Mouse (Mus musculus) forebrain, embryonic 12.5 days (tissue): Measurements from ENCODE around the gene 1110032A03Rik. TPM values are rescaled to one million over a fixed set of nuclear protein-coding genes. Genes with fewer than 3 reads are reported as not detected.

ENCODE experiments used
- ATAC-seq: fragments of 200-750 bp; cut with Nextera tagmentation; 2 replicates; pipeline ENCODE4 v1.8.0; 2017; ENCODE audit warnings: moderate TSS enrichment; ENCODE audit not compliant: low FRiP score
- H3K27ac ChIP-seq: fragments of 300-500 bp; sonication (generic); 2 replicates; pipeline ENCODE4 v1.5.1; 2016; ENCODE audit warnings: mild to moderate bottlenecking
- H3K27me3 ChIP-seq: fragments of 300-500 bp; sonication (generic); 2 replicates; pipeline ENCODE4 v1.6.1; 2016; ENCODE audit warnings: mild to moderate bottlenecking
- H3K36me3 ChIP-seq: fragments of 300-500 bp; sonication (generic); replicated peaks from 2 replicates; pipeline ENCODE4 v1.6.1; 2016; ENCODE audit warnings: mild to moderate bottlenecking
- H3K4me1 ChIP-seq: fragments of 300-500 bp; sonication (generic); 2 replicates; pipeline ENCODE4 v1.6.1; 2016
- H3K4me2 ChIP-seq: fragments of 300-500 bp; sonication (generic); 2 replicates; pipeline ENCODE4 v1.6.1; 2016; ENCODE audit warnings: mild to moderate bottlenecking, moderate library complexity
- H3K4me3 ChIP-seq: fragments of 300-500 bp; sonication (generic); replicated peaks from 2 replicates; pipeline ENCODE4 v1.5.1; 2016; ENCODE audit warnings: mild to moderate bottlenecking
- H3K9ac ChIP-seq: fragments of 300-500 bp; sonication (generic); 2 replicates; pipeline ENCODE4 v1.6.1; 2016; ENCODE audit warnings: mild to moderate bottlenecking
- H3K9me3 ChIP-seq: fragments of 300-500 bp; sonication (generic); 2 replicates; pipeline ENCODE4 v1.6.1; 2016
- WGBS: fragments of 180-500 bp; shearing (Covaris S2); methylation state at CpG from one replicate; pipeline ENCODE4 v1.1.7; 2016; 5-methylcytosine and 5-hydroxymethylcytosine counted together
- polyA plus RNA-seq: library from polyadenylated mRNA; unstranded; fragments of >200 nt; fragmentation: Nextera tagmentation; extraction: Ambion mirVana; gene quantifications from 2 replicates; pipeline ENCODE4 v1.2.1, GENCODE M21; 2016

The 1110032A03Rik gene
- polyA plus RNA-seq, 1 experiment from 2014 or later = 38.0 TPM

GRCm38 (mm10) chr9:50742744-50743143 lies 32.6 kb downstream of the 1110032A03Rik start:
- no peaks in the 10 kb centered on the region for H3K36me3 ChIP-seq
- H3K4me3 ChIP-seq = no peak overlapping the region
- H3K27ac ChIP-seq = no peak overlapping the region
- no peak for ATAC-seq
- H3K4me1 ChIP-seq = peaks cover 19% of the 10 kb centered on the region
- WGBS = 68% methylated on average over 2 of the region's 2 CpGs
- H3K9me3 ChIP-seq = no peaks in the 10 kb centered on the region
- H3K4me2 ChIP-seq = no peak overlapping the region
- peaks cover 21% of the 10 kb centered on the region for H3K27me3 ChIP-seq
- no peak overlapping the region for H3K9ac ChIP-seq

GRCm38 (mm10) chr9:50742261-50742660 lies 33.1 kb downstream of the 1110032A03Rik start:
- peaks cover 17% of the 10 kb centered on the region; the same call in 1 of the 2 replicates for H3K27me3 ChIP-seq
- 78% methylated on average over 3 of the region's 3 CpGs for WGBS

DNA sequence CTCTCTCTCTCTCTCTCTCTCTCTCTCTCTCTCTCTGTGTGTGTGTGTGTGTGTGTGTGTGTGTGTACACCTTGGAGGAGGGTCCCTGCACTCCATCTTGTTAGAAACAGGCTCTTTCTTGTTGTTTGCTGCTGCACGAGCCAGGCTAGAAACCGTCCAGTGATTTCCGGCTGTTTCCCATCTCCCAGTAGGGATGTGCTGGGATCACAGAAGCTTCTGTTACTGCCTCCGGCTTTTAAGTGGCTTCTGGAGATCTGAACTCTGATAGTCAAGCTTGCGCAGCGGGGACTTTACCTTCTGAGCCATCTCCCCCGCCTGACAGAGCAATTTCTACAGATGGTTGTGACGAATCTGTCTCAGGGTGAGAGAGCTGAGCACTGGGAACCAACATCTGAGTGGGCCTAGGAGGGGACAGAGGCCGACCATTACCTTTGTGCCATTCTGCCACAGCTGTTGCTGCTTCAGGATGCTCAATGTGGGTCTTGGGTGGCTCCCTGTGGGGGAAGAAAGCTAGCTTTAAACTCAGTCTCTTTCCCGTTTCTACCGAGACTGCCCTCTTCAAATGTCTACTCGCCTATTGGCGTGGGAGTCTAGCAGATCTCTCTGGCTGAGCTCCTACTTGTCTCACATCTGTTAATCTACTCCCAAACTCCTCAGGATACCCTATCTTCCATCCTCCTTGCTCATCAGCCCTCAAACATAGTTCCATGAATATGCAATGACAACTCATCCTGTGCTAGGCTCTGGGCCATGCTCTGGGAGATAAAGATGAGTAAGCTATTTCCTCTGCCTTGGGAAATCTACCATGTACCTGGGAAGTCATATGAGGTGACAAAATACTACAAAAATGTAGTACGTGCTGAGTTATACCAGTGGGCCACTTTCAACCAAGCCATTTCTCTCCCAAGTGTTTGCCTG lies 34.2 kb downstream of the 1110032A03Rik start:
- ATAC-seq = no peak
- Histone ChIP-seq H3K9me3 (no peaks in the 10 kb centered on the region), H3K4me3 (no peak overlapping the region), H3K9ac (no peak overlapping the region), H3K27ac (no peak overlapping the region), H3K36me3 (no peaks in the 10 kb centered on the region), H3K4me2 (no peak overlapping the region), H3K27me3 (peaks cover 7% of the 10 kb centered on the region; the same call in 1 of the 2 replicates), H3K4me1 (peaks cover 14% of the 10 kb centered on the region)
- WGBS = 90% methylated on average over 14 of the region's 14 CpGs

More at GRCm38 (mm10) chr9:50742261-50742660, 33.1 kb downstream of the 1110032A03Rik start:
- Histone ChIP-seq H3K4me2 (no peak overlapping the region), H3K4me3 (no peak overlapping the region), H3K9me3 (no peaks in the 10 kb centered on the region), H3K9ac (no peak overlapping the region), H3K4me1 (peaks cover 19% of the 10 kb centered on the region), H3K36me3 (no peaks in the 10 kb centered on the region), H3K27ac (no peak overlapping the region)
- ATAC-seq = no peak

GRCm38 (mm10) chr9:50738914-50739870 lies 36.1 kb downstream of the 1110032A03Rik start, which contains the start of gene Dixdc1:
TSS of gene Dixdc1 (minus strand) at chr9:50739517.
- Histone ChIP-seq H3K4me2 (peak within 1 kb of the TSS; percentile 59), H3K27ac (no peak within 1 kb of the TSS)
- ATAC-seq = peak; percentile 96

GRCm38 (mm10) chr9:50734989-50735388 lies 40.3 kb downstream of the 1110032A03Rik start:
- H3K36me3 ChIP-seq = no peaks in the 10 kb centered on the region
- ATAC-seq = no peak
- H3K27ac ChIP-seq = no peak overlapping the region
- no peak overlapping the region; the same call in 1 of the 2 replicates for H3K4me3 ChIP-seq
- H3K27me3 ChIP-seq = no peaks in the 10 kb centered on the region
- 8% methylated on average over 9 of the region's 9 CpGs for whole genome bisulfite sequencing
- H3K4me1 ChIP-seq = peaks cover 29% of the 10 kb centered on the region
- H3K9ac ChIP-seq = no peak overlapping the region
- H3K4me2 ChIP-seq = no peak overlapping the region
- H3K9me3 ChIP-seq = no peaks in the 10 kb centered on the region

More at GRCm38 (mm10) chr9:50738914-50739870, 36.1 kb downstream of the 1110032A03Rik start, which contains the start of gene Dixdc1:
- Histone ChIP-seq H3K9me3 (no peaks in the 10 kb centered on the region), H3K9ac (no peak within 1 kb of the TSS), H3K36me3 (no peaks in the 10 kb centered on the region), H3K4me1 (peaks cover 14% of the 10 kb centered on the region), H3K4me3 (peak within 1 kb of the TSS; percentile 34), H3K27me3 (no peaks in the 10 kb centered on the region)
- 14% methylated on average over 36 of the region's 36 CpGs for WGBS

DNA sequence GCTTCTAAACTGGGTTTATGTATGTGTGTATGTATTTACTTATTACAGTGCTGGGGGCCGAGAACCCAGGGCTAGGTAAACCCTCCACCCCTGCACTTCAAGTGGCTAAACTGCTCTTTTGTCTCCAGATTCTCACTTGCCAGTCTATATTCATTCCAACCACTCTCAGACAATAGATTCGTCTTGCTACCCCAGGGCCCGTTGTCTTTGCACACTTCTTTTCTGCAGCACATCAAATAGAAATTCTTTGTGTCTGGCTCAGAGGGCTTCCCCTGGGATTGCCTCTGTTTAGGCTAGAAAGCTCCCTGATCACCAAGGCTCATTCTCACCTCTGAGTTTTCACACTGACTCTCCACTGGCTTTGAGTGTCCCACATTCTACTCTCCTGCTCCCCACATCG lies 42.8 kb downstream of the 1110032A03Rik start:
- Histone ChIP-seq H3K4me2 (no peak overlapping the region), H3K4me1 (peaks cover 24% of the 10 kb centered on the region), H3K9me3 (no peaks in the 10 kb centered on the region), H3K4me3 (no peak overlapping the region), H3K36me3 (no peaks in the 10 kb centered on the region), H3K27me3 (peaks cover 5% of the 10 kb centered on the region; the same call in 1 of the 2 replicates), H3K27ac (0 out of 2 replicates have a peak overlapping the region, but pooled peaks have one; percentile 42), H3K9ac (no peak overlapping the region)
- WGBS = 11% methylated on average over 4 of the region's 4 CpGs
- no peak for ATAC-seq

- Histone ChIP-seq H3K27ac (no peak overlapping the region), H3K9ac (no peak overlapping the region), H3K4me1 (peaks cover 46% of the 10 kb centered on the region)
Observed at GRCm38 (mm10) chr9:50729600-50729999, 45.7 kb downstream of the 1110032A03Rik start.

GRCm38 (mm10) chr9:50727925-50728651 lies 47.2 kb downstream of the 1110032A03Rik start:
- ATAC-seq = peak; percentile 93
- peak overlapping the region; percentile 62 for H3K4me3 ChIP-seq
- H3K27ac ChIP-seq = peak overlapping the region; percentile 71
- H3K9ac ChIP-seq = peak overlapping the region; percentile 63
- no peaks in the 10 kb centered on the region for H3K36me3 ChIP-seq
- H3K27me3 ChIP-seq = peaks cover 5% of the 10 kb centered on the region; the same call in 1 of the 2 replicates
- H3K4me1 ChIP-seq = peaks cover 52% of the 10 kb centered on the region
- H3K9me3 ChIP-seq = no peaks in the 10 kb centered on the region
- WGBS = under 1% methylated on average over 40 of the region's 45 CpGs
- peak overlapping the region; percentile 81 for H3K4me2 ChIP-seq

More at GRCm38 (mm10) chr9:50729600-50729999, 45.7 kb downstream of the 1110032A03Rik start:
- Histone ChIP-seq H3K4me2 (no peak overlapping the region), H3K9me3 (no peaks in the 10 kb centered on the region), H3K36me3 (no peaks in the 10 kb centered on the region), H3K27me3 (peaks cover 5% of the 10 kb centered on the region; the same call in 1 of the 2 replicates), H3K4me3 (no peak overlapping the region)
- no peak for ATAC-seq
- 65% methylated on average over 4 of the region's 4 CpGs for WGBS

- 2% methylated on average over 30 of the region's 30 CpGs for WGBS
- Histone ChIP-seq H3K9me3 (no peaks in the 10 kb centered on the region), H3K36me3 (no peaks in the 10 kb centered on the region), H3K27me3 (peaks cover 5% of the 10 kb centered on the region; the same call in 1 of the 2 replicates), H3K4me3 (peak overlapping the region; percentile 62), H3K9ac (peak overlapping the region; percentile 63), H3K4me1 (peaks cover 52% of the 10 kb centered on the region), H3K4me2 (peak overlapping the region; percentile 81), H3K27ac (peak overlapping the region; percentile 71)
- ATAC-seq = peak; percentile 5
Observed at GRCm38 (mm10) chr9:50727171-50727924, 48.0 kb downstream of the 1110032A03Rik start.

- Histone ChIP-seq H3K4me3 (peak overlapping the region; percentile 4; the same call in 1 of the 2 replicates), H3K4me1 (peaks cover 56% of the 10 kb centered on the region), H3K9me3 (no peaks in the 10 kb centered on the region), H3K4me2 (peak overlapping the region; percentile 81), H3K27me3 (peaks cover 5% of the 10 kb centered on the region; the same call in 1 of the 2 replicates), H3K36me3 (no peaks in the 10 kb centered on the region), H3K27ac (peak overlapping the region; percentile 61), H3K9ac (no peak overlapping the region)
- ATAC-seq = no peak
- WGBS = 30% methylated on average over 8 of the region's 8 CpGs
Observed at GRCm38 (mm10) chr9:50725921-50726590, 49.3 kb downstream of the 1110032A03Rik start.
